Mouse (Mus musculus) liver, adult 2 months (tissue): ENCODE results near the gene Ergic1. TPM values are rescaled to one million over a fixed set of nuclear protein-coding genes. Genes with fewer than 3 reads are reported as not detected.

Source experiments
- DNase-seq: peaks from one replicate; pipeline ENCODE4 v3.0.0-alpha.2; 2011; ENCODE audit warnings: low read depth, low spot score; ENCODE audit errors: extremely low read depth
- H3K27ac ChIP-seq: fragments of 200-500 bp; replicated peaks from 2 replicates; pipeline ENCODE4 v1.5.1; 2012; ENCODE audit warnings: low read depth, mild to moderate bottlenecking, control low read depth, inconsistent platforms, low read length; ENCODE audit not compliant: insufficient read depth
- H3K27me3 ChIP-seq: fragments of 200-500 bp; 2 replicates; pipeline ENCODE4 v1.6.1; 2012; ENCODE audit warnings: mild to moderate bottlenecking, moderate library complexity, low read length, inconsistent platforms; ENCODE audit not compliant: control insufficient read depth, insufficient read depth
- H3K36me3 ChIP-seq: fragments of 200-500 bp; 2 replicates; pipeline ENCODE4 v1.6.1; 2012; ENCODE audit warnings: low read length, inconsistent platforms; ENCODE audit not compliant: control insufficient read depth, insufficient read depth
- H3K4me1 ChIP-seq: fragments of 200-500 bp; 2 replicates; pipeline ENCODE4 v1.6.1; 2011; ENCODE audit warnings: low read length; ENCODE audit not compliant: control insufficient read depth, insufficient read depth
- H3K4me3 ChIP-seq: fragments of 200-500 bp; 2 replicates; pipeline ENCODE4 v1.5.1; 2011; ENCODE audit warnings: low read depth, mild to moderate bottlenecking, control low read depth, low read length, moderate library complexity; ENCODE audit not compliant: insufficient read depth
- H3K79me2 ChIP-seq: fragments of 200-500 bp; 2 replicates; pipeline ENCODE4 v1.6.1; 2012; ENCODE audit warnings: inconsistent platforms, mild to moderate bottlenecking, low read length, moderate library complexity; ENCODE audit not compliant: control insufficient read depth, insufficient read depth
- H3K9ac ChIP-seq: fragments of 200-500 bp; 2 replicates; pipeline ENCODE4 v1.6.1; 2012; ENCODE audit warnings: low read depth, mild to moderate bottlenecking, control low read depth, inconsistent platforms, low read length
- CTCF ChIP-seq: fragments of 200-500 bp; IDR thresholded peaks from 2 replicates; pipeline ENCODE4 v1.5.1; 2011; ENCODE audit warnings: low read depth, low read length, control low read depth
- POLR2A ChIP-seq: fragments of 200-500 bp; IDR thresholded peaks from 2 replicates; pipeline ENCODE4 v1.6.1; 2011; ENCODE audit warnings: low read length, control low read depth; ENCODE audit not compliant: insufficient read depth; ENCODE audit errors: extremely low read depth
- WGBS: fragments of 180-500 bp; shearing (Covaris S2); methylation state at CpG from one replicate; pipeline ENCODE4 v1.1.7; 2018; 5-methylcytosine and 5-hydroxymethylcytosine counted together
- polyA plus RNA-seq: library from polyadenylated mRNA; depleted of rRNA; stranded (reverse); fragments of >200 nt; gene quantifications from 2 replicates; pipeline ENCODE4 v1.2.3, GENCODE M21; 2012
- total RNA-seq: library from RNA; depleted of rRNA; stranded (reverse); fragments of >200 nt; gene quantifications from 2 replicates; pipeline ENCODE4 v1.2.3, GENCODE M21; 2014

Gene Ergic1
- total and polyA plus RNA-seq, 2 experiments: 30.7 to 93.3 TPM

GRCm38 (mm10) chr17:26644509-26645410 is 83.5 kb downstream of the Ergic1 start:
- Histone ChIP-seq H3K27me3 (no peaks in the 10 kb centered on the region), H3K9ac (no peak overlapping the region), H3K4me1 (0 out of 2 replicates have a peak, but pooled peaks cover 2% of the 10 kb centered on the region), H3K4me3 (no peak overlapping the region), H3K79me2 (no peaks in the 10 kb centered on the region), H3K27ac (no peak overlapping the region), H3K36me3 (peaks cover 16% of the 10 kb centered on the region)
- TF ChIP-seq POLR2A: no peak
- WGBS: 93% methylated on average over 9 of the region's 9 CpGs
- no peak for DNase-seq

- Histone ChIP-seq H3K36me3 (peaks cover 16% of the 10 kb centered on the region), H3K4me1 (0 out of 2 replicates have a peak, but pooled peaks cover 2% of the 10 kb centered on the region)
- 95% methylated on average over 8 of the region's 8 CpGs for WGBS
Measured at GRCm38 (mm10) chr17:26645411-26645854, 84.1 kb downstream of the Ergic1 start.

GRCm38 (mm10) chr17:26647283-26647682 is 86.0 kb downstream of the Ergic1 start:
- no peaks in the 10 kb centered on the region for H3K79me2 ChIP-seq
- no peaks in the 10 kb centered on the region for H3K27me3 ChIP-seq
- no peak overlapping the region for H3K4me3 ChIP-seq
- H3K9ac ChIP-seq: no peak overlapping the region
- 70% methylated on average over 13 of the region's 13 CpGs for WGBS
- TF ChIP-seq CTCF: no peak
- no peak for TF ChIP-seq POLR2A
- peaks cover 12% of the 10 kb centered on the region; the same call in 1 of the 2 replicates for H3K36me3 ChIP-seq
- no peak overlapping the region; the same call in 1 of the 2 replicates for H3K27ac ChIP-seq
- H3K4me1 ChIP-seq: 0 out of 2 replicates have a peak, but pooled peaks cover 2% of the 10 kb centered on the region
- DNase-seq: no peak

More at GRCm38 (mm10) chr17:26645411-26645854, 84.1 kb downstream of the Ergic1 start:
- Histone ChIP-seq H3K4me3 (no peak overlapping the region), H3K27me3 (no peaks in the 10 kb centered on the region), H3K79me2 (no peaks in the 10 kb centered on the region), H3K9ac (no peak overlapping the region), H3K27ac (no peak overlapping the region)
- no peak for DNase-seq
- no peak for TF ChIP-seq CTCF
- TF ChIP-seq POLR2A: no peak

- Histone ChIP-seq H3K27me3 (no peaks in the 10 kb centered on the region), H3K4me3 (no peak overlapping the region), H3K27ac (no peak overlapping the region), H3K36me3 (peaks cover 10% of the 10 kb centered on the region), H3K9ac (no peak overlapping the region), H3K79me2 (no peaks in the 10 kb centered on the region), H3K4me1 (0 out of 2 replicates have a peak, but pooled peaks cover 2% of the 10 kb centered on the region)
- WGBS: 84% methylated on average over 4 of the region's 4 CpGs
- DNase-seq: no peak
- TF ChIP-seq CTCF (peak; percentile 26; the same call in 1 of the 2 replicates), POLR2A (no peak)
Measured at GRCm38 (mm10) chr17:26649565-26649964, 88.3 kb downstream of the Ergic1 start.

GRCm38 (mm10) chr17:26650451-26651363 is 89.4 kb downstream of the Ergic1 start:
- Histone ChIP-seq H3K79me2 (no peaks in the 10 kb centered on the region), H3K4me1 (0 out of 2 replicates have a peak, but pooled peaks cover 2% of the 10 kb centered on the region), H3K27ac (no peak overlapping the region), H3K27me3 (no peaks in the 10 kb centered on the region), H3K4me3 (no peak overlapping the region), H3K36me3 (peaks cover 8% of the 10 kb centered on the region), H3K9ac (no peak overlapping the region)
- no peak for DNase-seq
- WGBS: 94% methylated on average over 14 of the region's 14 CpGs
- TF ChIP-seq CTCF: no peak
- TF ChIP-seq POLR2A: no peak
